Mouse (Mus musculus): ENCODE data around the gene Cyb5b. TPM values are rescaled to one million over a fixed set of nuclear protein-coding genes. Genes with fewer than 3 reads are reported as not detected.
A peak's percentile ranks its signal among the peaks of the same experiment; 100 is the strongest.
"Not testable (repeated sequence)": the region's sequence is repeated elsewhere in the genome, so short reads cannot be mapped to it uniquely, and the experiment has no call there.

Gene Cyb5b
- 91.6 and 95.0 TPM in 2 replicates for polyA plus RNA-seq (2015; fragmentation: Nextera tagmentation; extraction: Ambion mirVana)

DNA sequence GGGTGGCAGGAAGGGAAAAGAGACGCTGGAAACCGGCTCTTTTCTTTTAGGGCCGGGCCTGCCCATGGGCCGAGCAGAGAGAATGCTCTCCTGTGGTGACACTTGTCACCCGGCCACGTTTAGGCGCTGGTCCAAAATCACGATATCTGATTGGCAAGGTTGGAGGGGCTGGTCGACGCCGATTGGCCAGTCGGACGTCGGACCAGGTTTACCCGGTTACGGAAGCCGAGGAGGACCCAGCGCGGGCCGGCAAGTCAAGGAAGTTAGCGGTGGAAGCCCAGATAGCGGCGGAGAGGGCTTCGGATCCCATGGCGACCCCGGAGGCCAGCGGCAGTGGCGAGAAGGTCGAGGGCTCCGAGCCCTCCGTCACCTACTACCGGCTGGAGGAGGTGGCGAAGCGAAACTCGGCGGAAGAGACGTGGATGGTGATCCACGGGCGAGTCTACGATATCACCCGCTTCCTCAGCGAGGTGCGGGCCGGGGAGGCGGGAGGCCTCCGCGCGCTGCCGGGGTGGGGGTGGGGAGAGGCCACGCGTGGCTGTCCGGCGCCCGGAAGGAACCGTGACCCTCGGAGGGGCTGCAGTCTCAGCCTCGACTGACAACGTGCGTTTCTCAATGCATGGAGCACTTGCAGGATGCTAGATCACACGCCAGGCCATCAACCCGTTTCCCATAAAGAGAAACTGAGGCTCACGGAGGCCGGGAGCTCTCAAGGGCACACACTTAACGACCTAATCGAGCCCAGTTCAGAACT lies at the start of gene Cyb5b:
Cyb5b (plus strand) TSS at position 237 of the 754 bp plus-strand sequence.
- Histone ChIP-seq H3K9me3 (replicated peaks) (no peaks in the 10 kb centered on the region), H3K4me3 (replicated peaks) (peak within 1 kb of the TSS; percentile 93), H3K27me3 (replicated peaks) (no peaks in the 10 kb centered on the region), H3K27ac (replicated peaks) (peak within 1 kb of the TSS; percentile 87), H3K9ac (replicated peaks) (peak within 1 kb of the TSS; percentile 86), H3K4me1 (peaks cover 17% of the 10 kb centered on the region), H3K4me2 (peak within 1 kb of the TSS; percentile 82), H3K36me3 (peaks cover 22% of the 10 kb centered on the region)
- ATAC-seq (ENCODE audit: low FRiP score) = peak; percentile 95
- under 1% methylated on average over 65 of the region's 65 CpGs for WGBS

DNA sequence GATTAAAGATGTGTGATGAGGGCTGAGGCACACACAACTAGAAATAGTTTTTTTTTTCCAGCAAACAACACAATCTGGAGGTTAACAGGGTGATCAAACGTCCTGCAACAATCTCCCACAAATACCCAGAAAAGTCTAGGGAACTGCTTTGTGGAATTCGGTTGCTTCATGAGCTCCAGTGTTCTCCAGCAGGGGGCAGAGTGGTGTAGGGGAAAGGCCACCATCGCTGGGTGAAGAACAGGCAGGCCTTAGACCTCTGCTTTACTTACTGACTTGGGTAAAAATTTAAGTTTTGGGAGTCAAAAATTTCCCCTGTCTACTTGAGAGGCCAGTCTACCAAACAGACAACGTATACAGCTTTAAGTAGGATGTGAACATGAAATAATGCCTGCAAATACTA lies 45.9 kb upstream of the Cyb5b start:
- no peak overlapping the region for H3K4me3 ChIP-seq (replicated peaks)
- ATAC-seq (ENCODE audit: low FRiP score) = no peak
- H3K27ac ChIP-seq (replicated peaks) = no peak overlapping the region
- no peaks in the 10 kb centered on the region for H3K9me3 ChIP-seq (replicated peaks)
- H3K4me1 ChIP-seq = no peaks in the 10 kb centered on the region
- 10% methylated on average over 4 of the region's 4 CpGs for WGBS
- H3K9ac ChIP-seq (replicated peaks) = no peak overlapping the region
- H3K36me3 ChIP-seq = no peaks in the 10 kb centered on the region
- no peak overlapping the region for H3K4me2 ChIP-seq
- no peaks in the 10 kb centered on the region for H3K27me3 ChIP-seq (replicated peaks)

DNA sequence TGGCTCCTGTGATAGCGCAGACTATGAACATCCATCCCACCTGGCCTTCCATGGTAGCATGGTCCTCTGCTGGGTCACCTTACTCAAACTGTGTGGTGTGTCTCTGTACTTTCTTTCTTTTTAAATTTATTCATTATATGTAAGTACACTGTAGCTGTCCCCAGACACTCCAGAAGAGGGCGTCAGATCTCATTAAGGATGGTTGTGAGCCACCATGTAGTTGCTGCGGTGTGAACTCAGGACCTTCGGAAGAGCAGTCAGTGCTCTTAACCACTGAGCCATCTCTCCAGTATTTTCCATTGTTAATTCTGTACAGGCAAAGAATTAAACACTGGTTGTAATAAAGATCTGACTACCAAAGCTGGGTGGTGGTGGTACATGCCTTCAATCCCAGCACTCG lies 42.4 kb upstream of the Cyb5b start:
- WGBS = 93% methylated on average over 5 of the region's 5 CpGs

DNA sequence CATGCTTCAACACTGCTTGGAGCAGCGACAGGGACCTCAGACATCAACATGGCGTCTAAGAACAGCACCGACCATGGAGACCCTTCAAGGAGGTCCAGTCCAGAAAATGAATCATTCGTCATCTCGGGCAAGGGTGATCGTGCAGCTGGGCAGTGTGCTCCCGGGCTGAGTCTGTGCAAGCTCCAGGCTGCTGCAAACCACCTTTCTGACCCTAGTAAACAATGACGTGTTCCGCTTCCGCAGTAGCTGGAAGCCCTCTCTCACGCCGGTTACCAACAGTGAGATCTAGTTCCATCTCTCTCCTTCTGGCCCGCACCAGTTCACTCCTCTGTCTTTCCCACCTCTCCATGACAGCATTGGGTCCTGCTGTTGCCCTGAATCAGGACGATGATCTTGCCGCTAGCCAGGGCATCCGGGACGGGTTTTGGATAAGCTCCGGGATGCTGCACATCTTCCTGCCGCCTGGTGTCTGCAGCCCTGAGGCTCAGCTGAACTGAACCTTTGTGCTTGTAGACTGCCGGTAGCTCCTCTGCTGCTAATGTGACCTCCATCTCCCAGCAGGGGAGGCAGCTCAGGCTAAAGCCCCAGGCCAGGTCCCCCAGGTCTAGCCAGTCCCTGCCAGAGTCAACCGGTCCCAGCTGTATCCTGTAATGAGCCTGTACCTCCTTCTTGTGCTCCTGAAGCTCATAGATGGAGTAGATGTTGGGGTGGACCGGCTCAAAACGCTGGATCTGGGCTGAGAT lies 41.3 kb upstream of the Cyb5b start:
- Histone ChIP-seq H3K9me3 (replicated peaks) (no peaks in the 10 kb centered on the region), H3K4me3 (replicated peaks) (no peak overlapping the region), H3K9ac (replicated peaks) (no peak overlapping the region), H3K27ac (replicated peaks) (no peak overlapping the region), H3K4me2 (no peak overlapping the region), H3K27me3 (replicated peaks) (no peaks in the 10 kb centered on the region), H3K4me1 (no peaks in the 10 kb centered on the region), H3K36me3 (no peaks in the 10 kb centered on the region)
- no peak for ATAC-seq (ENCODE audit: low FRiP score)
- WGBS = 74% methylated on average over 23 of the region's 23 CpGs

More for the DNA sequence above, 42.4 kb upstream of the Cyb5b start:
- not testable (repeated sequence) for H3K27ac ChIP-seq (replicated peaks); H3K36me3 ChIP-seq; H3K9me3 ChIP-seq (replicated peaks); H3K4me2 ChIP-seq; H3K4me1 ChIP-seq; H3K27me3 ChIP-seq (replicated peaks); ATAC-seq (ENCODE audit: low FRiP score); H3K9ac ChIP-seq (replicated peaks); H3K4me3 ChIP-seq (replicated peaks)

- Histone ChIP-seq H3K27ac (replicated peaks) (no peak overlapping the region), H3K27me3 (replicated peaks) (no peaks in the 10 kb centered on the region), H3K4me1 (no peaks in the 10 kb centered on the region), H3K9ac (replicated peaks) (no peak overlapping the region), H3K9me3 (replicated peaks) (no peaks in the 10 kb centered on the region), H3K4me2 (no peak overlapping the region), H3K36me3 (no peaks in the 10 kb centered on the region), H3K4me3 (replicated peaks) (no peak overlapping the region)
- no peak for ATAC-seq (ENCODE audit: low FRiP score)
- WGBS = 84% methylated on average over 5 of the region's 5 CpGs
Observed at GRCm38 (mm10) chr8:107109816-107110435, 40.5 kb upstream of the Cyb5b start.

DNA sequence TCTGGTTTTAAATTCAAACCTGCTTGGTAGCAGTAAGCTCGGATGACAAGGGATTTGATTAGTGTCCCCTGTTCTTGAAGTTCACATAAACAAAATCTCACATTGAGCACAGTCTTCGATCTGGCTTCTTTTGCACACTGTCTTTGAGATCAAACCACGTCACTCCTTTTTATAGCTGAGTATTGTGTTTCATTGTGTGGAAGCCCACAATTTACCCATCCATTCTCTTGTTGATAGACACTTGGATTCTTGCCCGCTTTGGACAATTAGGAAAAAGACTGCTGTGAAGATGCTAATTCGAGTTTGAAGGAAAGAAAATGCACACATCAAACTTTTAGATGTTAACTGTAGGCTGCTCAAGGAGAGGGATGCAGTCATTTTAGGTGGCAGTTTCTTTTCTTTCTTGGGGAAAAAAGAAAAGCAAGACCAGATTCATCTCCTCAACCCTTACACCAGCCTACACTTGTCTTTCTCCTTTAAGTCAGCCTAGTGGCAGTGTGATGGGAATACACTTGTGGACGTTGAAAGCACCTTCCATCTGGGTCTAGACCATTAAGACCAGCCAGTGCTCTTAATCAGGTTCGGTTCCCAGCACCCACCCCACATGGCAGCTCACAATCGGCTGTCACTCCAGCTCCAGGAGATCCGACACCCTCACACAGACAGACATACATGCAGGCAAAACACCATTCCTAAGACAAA lies 39.7 kb upstream of the Cyb5b start:
- no peak overlapping the region for H3K4me2 ChIP-seq
- no peak overlapping the region for H3K27ac ChIP-seq (replicated peaks)
- ATAC-seq (ENCODE audit: low FRiP score) = no peak
- H3K9ac ChIP-seq (replicated peaks) = no peak overlapping the region
- H3K4me3 ChIP-seq (replicated peaks) = no peak overlapping the region
- no peaks in the 10 kb centered on the region for H3K27me3 ChIP-seq (replicated peaks)
- WGBS = 41% methylated on average over 9 of the region's 9 CpGs
- no peaks in the 10 kb centered on the region for H3K4me1 ChIP-seq
- no peaks in the 10 kb centered on the region for H3K9me3 ChIP-seq (replicated peaks)
- H3K36me3 ChIP-seq = no peaks in the 10 kb centered on the region

- 92% methylated on average over 10 of the region's 11 CpGs for WGBS
- no peak for ATAC-seq (ENCODE audit: low FRiP score)
- no peak overlapping the region for H3K9ac ChIP-seq (replicated peaks)
Observed at GRCm38 (mm10) chr8:107111340-107112105, 38.9 kb upstream of the Cyb5b start.

GRCm38 (mm10) chr8:107113209-107113608 lies 37.2 kb upstream of the Cyb5b start:
- Histone ChIP-seq H3K27ac (replicated peaks) (no peak overlapping the region), H3K4me2 (no peak overlapping the region), H3K4me1 (no peaks in the 10 kb centered on the region), H3K27me3 (replicated peaks) (no peaks in the 10 kb centered on the region), H3K9me3 (replicated peaks) (no peaks in the 10 kb centered on the region), H3K4me3 (replicated peaks) (no peak overlapping the region), H3K9ac (replicated peaks) (no peak overlapping the region), H3K36me3 (no peaks in the 10 kb centered on the region)
- no peak for ATAC-seq (ENCODE audit: low FRiP score)
- WGBS = 58% methylated on average over 4 of the region's 4 CpGs

More at GRCm38 (mm10) chr8:107111340-107112105, 38.9 kb upstream of the Cyb5b start:
- H3K4me3 ChIP-seq (replicated peaks) = no peak overlapping the region
- H3K36me3 ChIP-seq = no peaks in the 10 kb centered on the region
- H3K4me1 ChIP-seq = no peaks in the 10 kb centered on the region
- no peaks in the 10 kb centered on the region for H3K27me3 ChIP-seq (replicated peaks)
- H3K27ac ChIP-seq (replicated peaks) = no peak overlapping the region
- H3K4me2 ChIP-seq = no peak overlapping the region
- H3K9me3 ChIP-seq (replicated peaks) = no peaks in the 10 kb centered on the region

- H3K27me3 ChIP-seq (replicated peaks) = no peaks in the 10 kb centered on the region
- H3K9ac ChIP-seq (replicated peaks) = no peak overlapping the region
- no peaks in the 10 kb centered on the region for H3K4me1 ChIP-seq
- no peak overlapping the region for H3K4me3 ChIP-seq (replicated peaks)
- H3K36me3 ChIP-seq = no peaks in the 10 kb centered on the region
- H3K9me3 ChIP-seq (replicated peaks) = no peaks in the 10 kb centered on the region
- no peak overlapping the region for H3K27ac ChIP-seq (replicated peaks)
- no peak overlapping the region; the same call in 1 of the 2 replicates for H3K4me2 ChIP-seq
- no peak for ATAC-seq (ENCODE audit: low FRiP score)
- WGBS = 57% methylated on average over 19 of the region's 19 CpGs
Observed at GRCm38 (mm10) chr8:107114150-107115007, 36.1 kb upstream of the Cyb5b start.

- WGBS = 80% methylated on average over 10 of the region's 10 CpGs
- Histone ChIP-seq H3K9ac (replicated peaks) (no peak overlapping the region), H3K9me3 (replicated peaks) (no peaks in the 10 kb centered on the region), H3K4me1 (no peaks in the 10 kb centered on the region), H3K4me3 (replicated peaks) (no peak overlapping the region), H3K27me3 (replicated peaks) (no peaks in the 10 kb centered on the region), H3K27ac (replicated peaks) (no peak overlapping the region), H3K4me2 (no peak overlapping the region), H3K36me3 (no peaks in the 10 kb centered on the region)
- no peak for ATAC-seq (ENCODE audit: low FRiP score)
Observed at GRCm38 (mm10) chr8:107115008-107115320, 35.5 kb upstream of the Cyb5b start.

All from neural tube, embryonic 15.5 days (tissue).